Mouse (Mus musculus) heart, adult 8-10 months (tissue): ENCODE data around the gene Mag. TPM values are rescaled to one million over a fixed set of nuclear protein-coding genes. Genes with fewer than 3 reads are reported as not detected.
"Not testable (repeated sequence)": the region's sequence is repeated elsewhere in the genome, so short reads cannot be mapped to it uniquely, and the experiment has no call there.

Experiments
- DNase-seq: peaks from one replicate; pipeline ENCODE4 v3.0.0; 2022; ENCODE audit warnings: low spot score
- total RNA-seq, 4 experiments: library from RNA; stranded (reverse); gene quantifications; 2 replicates each; pipeline ENCODE4 v1.2.4; 2022

Gene Mag
- total RNA-seq, 4 experiments from 2014 or later = not detected

DNA sequence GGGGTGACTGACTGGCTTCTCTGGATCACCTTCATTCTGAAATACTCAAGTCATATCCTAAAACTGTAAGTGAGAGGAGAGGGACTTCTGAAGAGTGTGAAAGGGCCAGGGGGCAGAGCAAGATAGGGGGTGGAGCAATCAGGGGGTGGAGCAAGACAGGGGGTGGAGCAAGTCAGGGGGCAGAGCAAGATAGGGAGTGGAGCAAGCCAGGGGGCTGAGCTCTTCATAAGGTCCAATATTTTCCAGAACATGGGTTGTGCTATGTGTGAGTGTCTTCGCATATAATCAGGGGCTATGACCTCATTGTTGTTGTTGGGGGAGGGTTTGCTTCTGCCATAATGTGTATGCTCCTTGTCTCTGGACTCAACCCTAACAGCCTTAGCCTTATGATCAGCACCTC is 25.4 kb upstream of the Mag start:
- DNase-seq = not testable (repeated sequence)

GRCm38 (mm10) chr7:30935422-30936099 is 20.9 kb upstream of the Mag start:
- DNase-seq = not testable (repeated sequence)

DNA sequence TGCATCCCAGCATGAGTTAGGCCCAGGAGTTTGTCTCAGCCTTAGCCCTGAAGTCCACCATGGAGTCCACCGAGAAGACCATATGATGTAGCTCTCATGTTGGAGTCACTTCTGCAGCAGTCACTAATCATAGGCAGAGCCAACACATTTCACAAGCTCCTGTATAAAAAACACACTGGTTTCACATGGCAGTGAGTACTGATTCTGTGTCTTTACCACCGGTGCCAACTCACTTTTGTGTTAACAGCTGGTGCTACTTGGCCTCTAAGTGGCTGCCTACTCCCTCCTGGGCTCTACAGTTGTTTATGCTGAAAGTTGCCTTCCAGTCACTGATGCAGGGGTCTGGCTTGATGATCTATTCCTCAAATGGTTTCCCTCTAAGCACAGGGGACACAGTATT is 9.9 kb upstream of the Mag start, which contains the start of gene Hamp2:
TSS of gene Hamp2 (minus strand) at position 101 of the 400 bp plus-strand sequence.
- not testable (repeated sequence) for DNase-seq

GRCm38 (mm10) chr7:30924071-30924470 is 9.4 kb upstream of the Mag start:
- no peak for DNase-seq

DNA sequence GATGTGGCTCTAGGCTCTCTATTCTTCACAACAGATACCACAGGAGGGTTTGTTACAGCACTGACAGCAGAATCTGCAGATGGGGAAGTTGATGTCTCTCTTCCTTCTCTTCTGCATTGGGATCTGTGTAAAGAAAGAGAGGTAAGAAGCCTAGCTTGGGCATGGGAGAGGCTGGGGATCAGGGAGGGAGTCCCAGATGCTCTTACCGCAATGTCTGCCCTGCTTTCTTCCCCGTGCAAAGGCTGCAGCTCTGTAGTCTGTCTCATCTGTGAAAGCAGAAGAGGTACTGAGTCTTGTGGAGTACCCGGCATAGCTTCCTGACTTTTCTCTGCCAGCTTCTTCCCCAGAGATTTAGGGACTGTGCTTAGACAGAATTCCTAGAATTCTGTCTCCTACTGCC is 7.8 kb upstream of the Mag start:
- not testable (repeated sequence) for DNase-seq

DNA sequence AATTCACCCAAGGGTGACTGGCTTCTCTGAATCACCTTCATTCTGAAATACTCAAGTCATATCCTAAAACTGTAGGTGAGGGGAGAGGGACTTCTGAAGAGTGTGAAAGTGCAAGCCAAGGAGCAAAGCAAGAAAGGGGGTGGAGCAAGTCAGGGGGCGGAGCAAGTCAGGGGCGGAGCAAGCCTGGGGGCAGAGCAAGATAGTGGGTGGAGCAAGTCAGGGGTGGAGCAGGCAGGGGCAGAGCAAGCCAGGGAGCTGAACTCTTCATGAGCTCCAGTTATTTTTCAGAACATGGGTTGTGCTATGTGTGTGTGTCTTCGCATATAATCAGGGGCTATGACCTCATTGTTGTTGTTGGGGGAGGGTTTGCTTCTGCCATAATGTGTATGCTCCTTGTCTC is 5.5 kb upstream of the Mag start:
- DNase-seq = no peak

GRCm38 (mm10) chr7:30917219-30917618 is 2.5 kb upstream of the Mag start:
- DNase-seq = no peak

- DNase-seq = no peak
Observed at GRCm38 (mm10) chr7:30916713-30917112, 2.0 kb upstream of the Mag start.

DNA sequence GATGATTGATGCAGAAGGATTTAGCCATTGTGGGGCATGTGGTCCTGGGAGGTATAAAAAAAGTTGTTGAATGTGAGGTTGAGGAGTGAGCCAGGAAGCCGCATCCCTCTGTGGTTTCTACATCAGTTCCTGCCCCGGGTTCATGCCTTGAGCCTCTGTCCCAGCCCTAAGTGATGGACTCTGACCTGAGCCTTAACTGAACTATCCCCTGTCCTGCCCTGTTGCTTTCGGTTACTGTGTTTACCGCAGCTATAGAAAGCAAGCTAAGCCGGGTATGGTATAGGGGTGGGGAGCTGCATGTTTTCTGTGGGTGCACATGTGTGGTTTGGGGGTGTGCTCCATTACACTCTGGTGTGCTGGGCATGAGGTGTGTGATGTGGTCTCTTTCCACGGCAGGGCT is 4.9 kb downstream of the Mag start:
- no peak for DNase-seq

- DNase-seq = no peak
Observed at GRCm38 (mm10) chr7:30908992-30909431, 5.7 kb downstream of the Mag start.

DNA sequence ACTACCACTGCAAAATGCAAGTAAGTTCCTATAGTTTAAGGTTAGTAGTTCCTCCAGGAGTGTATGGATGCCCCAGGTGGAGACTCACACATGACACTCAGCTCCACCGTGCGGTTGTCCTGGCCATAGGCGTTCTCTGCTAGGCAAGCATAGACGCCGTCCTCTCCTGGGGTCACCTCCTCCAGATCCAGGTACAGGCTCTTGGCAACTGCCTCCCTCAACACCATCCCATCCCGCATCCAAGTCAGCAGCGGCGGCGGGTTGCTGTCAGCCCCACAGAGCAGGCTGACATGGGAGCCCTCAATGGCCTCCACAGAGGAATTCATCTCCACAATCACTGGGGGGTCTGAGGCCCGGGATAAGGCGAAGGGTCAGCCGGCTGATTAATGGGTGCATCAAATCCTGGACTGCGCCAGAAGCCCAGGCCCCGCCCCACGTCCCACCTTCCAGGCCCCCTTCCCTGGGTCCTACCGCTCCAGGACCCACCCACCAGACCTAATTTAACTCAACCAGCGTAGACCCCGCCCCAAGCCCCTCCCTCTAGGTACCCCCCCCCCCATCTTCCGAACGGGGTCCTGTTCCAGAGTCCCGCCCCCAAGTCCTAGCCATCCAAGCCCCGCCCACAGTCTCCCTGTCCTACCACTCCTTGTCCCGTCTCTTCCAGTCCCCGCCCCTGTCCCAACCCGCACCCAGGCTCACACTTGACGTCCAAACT is 6.2 kb downstream of the Mag start:
- DNase-seq = no peak

- DNase-seq = no peak
Observed at GRCm38 (mm10) chr7:30904042-30904441, 10.6 kb downstream of the Mag start.

DNA sequence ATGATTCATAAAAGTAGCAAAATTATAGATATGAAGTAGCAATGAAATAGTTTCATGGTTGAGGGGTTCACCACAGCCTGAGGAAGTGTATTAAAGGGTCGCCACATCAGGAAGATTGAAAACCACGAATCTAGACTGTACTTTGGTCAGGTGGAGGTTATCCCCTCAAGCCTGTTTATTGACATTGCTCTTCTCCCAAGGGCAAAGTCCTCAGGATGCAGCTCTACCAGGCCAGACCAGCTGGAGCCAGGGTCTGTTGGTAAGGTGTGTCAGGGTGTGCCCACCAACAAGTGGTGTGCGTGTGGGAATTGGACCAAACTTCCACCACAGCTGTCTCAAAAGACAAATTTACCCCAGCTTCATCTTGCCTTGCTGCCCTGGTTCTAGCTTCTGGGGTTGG is 19.5 kb downstream of the Mag start:
- DNase-seq = no peak

DNA sequence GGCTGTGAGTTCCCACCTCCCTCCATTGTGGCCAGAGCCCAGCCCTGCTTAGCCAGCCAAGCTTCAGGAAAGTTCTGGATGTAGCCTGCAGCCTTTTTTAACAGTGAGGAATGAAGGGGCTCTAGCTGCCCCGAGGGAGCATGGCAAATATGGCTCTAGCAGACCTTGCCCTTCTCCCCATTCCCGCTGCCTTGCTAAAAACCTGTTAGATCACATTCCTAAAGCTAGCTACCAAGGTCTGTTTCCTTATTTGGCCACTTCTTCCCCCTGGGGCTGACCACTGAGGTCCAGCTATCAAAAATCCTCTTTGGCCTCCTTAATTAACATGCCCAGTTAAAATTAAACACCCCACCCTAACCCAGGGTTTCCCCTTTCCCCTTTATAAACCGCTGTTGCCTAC is 22.2 kb downstream of the Mag start:
- no peak for DNase-seq

GRCm38 (mm10) chr7:30891746-30892145 is 22.9 kb downstream of the Mag start:
- DNase-seq = no peak

- no peak for DNase-seq
Observed at GRCm38 (mm10) chr7:30890681-30891080, 24.0 kb downstream of the Mag start.

- no peak for DNase-seq
Observed at GRCm38 (mm10) chr7:30888786-30889185, 25.9 kb downstream of the Mag start.

- peak; percentile 4 for DNase-seq
Observed at GRCm38 (mm10) chr7:30887568-30888188, 27.0 kb downstream of the Mag start.

DNA sequence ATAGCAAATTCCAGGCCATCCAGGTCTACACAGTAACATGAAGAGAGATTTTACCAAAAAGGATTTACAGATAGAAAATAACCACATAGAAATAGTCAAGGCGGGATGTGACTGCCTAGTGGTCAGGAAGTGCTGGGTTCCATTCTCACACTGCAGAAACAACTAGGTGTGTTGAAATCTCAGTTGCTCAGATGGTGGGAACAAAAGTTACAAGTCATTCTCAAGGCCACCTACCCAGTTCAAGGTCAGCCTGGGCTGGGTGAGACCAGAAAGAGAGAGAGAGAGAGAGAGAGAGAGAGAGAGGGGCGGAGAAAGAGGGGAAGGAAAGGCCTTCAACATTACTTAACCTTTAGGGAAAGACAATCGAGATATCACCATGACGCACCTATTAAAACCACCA is 27.8 kb downstream of the Mag start:
- no peak for DNase-seq

- no peak for DNase-seq
Observed at GRCm38 (mm10) chr7:30884047-30884446, 30.6 kb downstream of the Mag start.

DNA sequence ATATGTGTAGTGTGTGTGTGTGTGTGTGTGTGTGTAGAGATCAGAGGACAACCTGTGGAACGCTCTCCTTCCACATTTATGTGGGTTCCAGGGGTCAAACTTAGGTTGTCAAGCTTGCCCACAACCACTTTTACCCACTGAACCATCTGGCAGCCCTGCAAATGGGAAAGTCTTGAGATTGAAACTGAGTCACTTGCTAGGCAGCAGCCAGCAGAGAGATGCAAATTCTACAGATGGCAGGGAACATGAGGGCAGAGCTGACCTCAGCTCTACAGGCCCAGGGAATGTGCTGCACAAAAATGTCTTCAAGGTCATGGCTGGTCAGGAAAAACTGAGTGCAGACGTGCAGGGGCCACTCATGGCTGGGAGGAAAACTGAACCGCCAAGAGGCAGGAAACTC is 33.3 kb downstream of the Mag start:
- DNase-seq = no peak

DNA sequence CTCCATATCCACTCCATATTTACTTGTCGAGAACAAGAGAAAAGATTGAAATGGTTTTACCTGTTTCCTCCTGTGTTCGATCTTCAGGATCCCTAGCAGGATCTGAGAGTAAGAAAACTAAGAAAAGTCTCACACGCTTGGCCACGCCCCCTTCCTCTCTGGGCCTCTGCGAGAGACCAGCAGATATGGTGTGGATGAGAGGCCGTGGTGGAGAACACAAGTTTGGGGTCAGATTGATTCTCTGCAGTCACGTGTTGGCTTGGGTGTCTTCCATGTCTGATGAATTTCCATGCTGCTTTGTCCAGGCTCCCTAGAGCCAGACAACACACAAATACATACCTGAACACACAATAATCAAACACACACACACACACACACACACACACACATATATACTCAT is 34.5 kb downstream of the Mag start, which contains the start of gene Cd22:
TSS of gene Cd22 (minus strand) at position 167 of the 400 bp plus-strand sequence.
- no peak for DNase-seq

- DNase-seq = no peak
Observed at GRCm38 (mm10) chr7:30878950-30879349, 35.7 kb downstream of the Mag start.
